Mouse (Mus musculus): ENCODE results near the gene Prss58. TPM values are rescaled to one million over a fixed set of nuclear protein-coding genes. Genes with fewer than 3 reads are reported as not detected.
A peak's percentile ranks its signal among the peaks of the same experiment; 100 is the strongest.

Prss58 gene
- not detected in 2 replicates for total RNA-seq (2012; rRNA removed)
- polyA plus RNA-seq (2012; ENCODE audit: insufficient read depth in 1 of 2, insufficient read length in 2 of 2, low read depth in 1 of 2, low replicate concordance in 2 of 2, missing spikeins in 1 of 2), result not detected

GRCm38 (mm10) chr6:40900287-40900686, at the start of gene Prss58:
TSS of gene Prss58 (minus strand) at chr6:40900387.
- no peak for DNase-seq (ENCODE audit: low read depth, low spot score)
- no peak within 1 kb of the TSS for H3K4me3 ChIP-seq (ENCODE audit: control insufficient read depth in 1 of 2, insufficient read depth in 1 of 2, low read depth in 2 of 2, low read length in 2 of 2)
- TF ChIP-seq HCFC1 (IDR thresholded peaks at IDR 0.05; ENCODE audit: low read depth, low read length) (no peak), ZMIZ1 (IDR thresholded peaks at IDR 0.05; ENCODE audit: low read depth, low read length) (no peak), CTCF (IDR thresholded peaks at IDR 0.05 in 2 of 3, conservative IDR thresholded peaks at IDR 0.05 in 1 of 3; ENCODE audit: control insufficient read depth in 1 of 3, insufficient read depth in 1 of 3, low read depth in 2 of 3, low read length in 3 of 3, poor library complexity in 1 of 3, severe bottlenecking in 1 of 3) (no peak), TCF12 (IDR thresholded peaks at IDR 0.05; ENCODE audit: low read depth, low read length) (no peak), CHD2 (IDR thresholded peaks at IDR 0.05; ENCODE audit: low read length) (no peak), MAFK (IDR thresholded peaks at IDR 0.05; ENCODE audit: borderline replicate concordance, low read depth, low read length) (no peak), MYC (IDR thresholded peaks at IDR 0.05; ENCODE audit: low read depth, low read length) (no peak), MXI1 (IDR thresholded peaks at IDR 0.05; ENCODE audit: low read depth, low read length) (no peak), BHLHE40 (IDR thresholded peaks at IDR 0.05; ENCODE audit: borderline replicate concordance, low read depth, low read length) (no peak), MAX (IDR thresholded peaks at IDR 0.05; ENCODE audit: low read length) (no peak)
- no peak within 1 kb of the TSS for H3K27ac ChIP-seq (ENCODE audit: control insufficient read depth, low read depth, low read length)
- H3K36me3 ChIP-seq (ENCODE audit: control insufficient read depth in 1 of 2, insufficient read depth in 2 of 2, low read length in 2 of 2), result no peaks in the 10 kb centered on the region
- H3K79me2 ChIP-seq (ENCODE audit: control insufficient read depth, insufficient read depth, low read length, poor library complexity), result no peaks in the 10 kb centered on the region
- no peaks in the 10 kb centered on the region for H3K27me3 ChIP-seq (ENCODE audit: control insufficient read depth in 1 of 2, insufficient read depth in 2 of 2, low read length in 2 of 2)
- H3K9me3 ChIP-seq (replicated peaks; ENCODE audit: insufficient read depth, low read length), result no peaks in the 10 kb centered on the region
- no peaks in the 10 kb centered on the region for H3K4me1 ChIP-seq (ENCODE audit: control insufficient read depth in 1 of 2, insufficient read depth in 2 of 2, low read length in 2 of 2)
- H3K9ac ChIP-seq (ENCODE audit: control insufficient read depth, low read depth, low read length, poor library complexity, severe bottlenecking), result no peak within 1 kb of the TSS

GRCm38 (mm10) chr6:40940457-40940856, 40.3 kb upstream of the Prss58 start, which contains the start of gene 1700074P13Rik:
TSS of gene 1700074P13Rik (minus strand) at chr6:40940557.
- Histone ChIP-seq H3K79me2 (ENCODE audit: control insufficient read depth, insufficient read depth, low read length, poor library complexity) (no peaks in the 10 kb centered on the region), H3K4me1 (ENCODE audit: control insufficient read depth in 1 of 2, insufficient read depth in 2 of 2, low read length in 2 of 2) (no peaks in the 10 kb centered on the region), H3K36me3 (ENCODE audit: control insufficient read depth in 1 of 2, insufficient read depth in 2 of 2, low read length in 2 of 2) (no peaks in the 10 kb centered on the region), H3K4me3 (ENCODE audit: control insufficient read depth in 1 of 2, insufficient read depth in 1 of 2, low read depth in 2 of 2, low read length in 2 of 2) (no peak within 1 kb of the TSS), H3K9ac (ENCODE audit: control insufficient read depth, low read depth, low read length, poor library complexity, severe bottlenecking) (no peak within 1 kb of the TSS), H3K9me3 (replicated peaks; ENCODE audit: insufficient read depth, low read length) (no peaks in the 10 kb centered on the region), H3K27me3 (ENCODE audit: control insufficient read depth in 1 of 2, insufficient read depth in 2 of 2, low read length in 2 of 2) (no peaks in the 10 kb centered on the region), H3K27ac (ENCODE audit: control insufficient read depth, low read depth, low read length) (no peak within 1 kb of the TSS)
- no peak for TF ChIP-seq BHLHE40 (IDR thresholded peaks at IDR 0.05; ENCODE audit: borderline replicate concordance, low read depth, low read length)
- DNase-seq (ENCODE audit: low read depth, low spot score), result no peak

- Histone ChIP-seq H3K4me3 (ENCODE audit: control insufficient read depth in 1 of 2, insufficient read depth in 1 of 2, low read depth in 2 of 2, low read length in 2 of 2) (no peak overlapping the region), H3K4me1 (ENCODE audit: control insufficient read depth in 1 of 2, insufficient read depth in 2 of 2, low read length in 2 of 2) (no peaks in the 10 kb centered on the region), H3K36me3 (ENCODE audit: control insufficient read depth in 1 of 2, insufficient read depth in 2 of 2, low read length in 2 of 2) (no peaks in the 10 kb centered on the region), H3K27ac (ENCODE audit: control insufficient read depth, low read depth, low read length) (no peak overlapping the region), H3K79me2 (ENCODE audit: control insufficient read depth, insufficient read depth, low read length, poor library complexity) (no peaks in the 10 kb centered on the region), H3K9me3 (replicated peaks; ENCODE audit: insufficient read depth, low read length) (no peaks in the 10 kb centered on the region), H3K9ac (ENCODE audit: control insufficient read depth, low read depth, low read length, poor library complexity, severe bottlenecking) (no peak overlapping the region), H3K27me3 (ENCODE audit: control insufficient read depth in 1 of 2, insufficient read depth in 2 of 2, low read length in 2 of 2) (no peaks in the 10 kb centered on the region)
- no peak for TF ChIP-seq GABPA (IDR thresholded peaks at IDR 0.05; ENCODE audit: low read depth, low read length)
- peak; percentile 70 for TF ChIP-seq MAFK (IDR thresholded peaks at IDR 0.05; ENCODE audit: borderline replicate concordance, low read depth, low read length)
- TF ChIP-seq SMC3 (IDR thresholded peaks at IDR 0.05; ENCODE audit: low read depth, low read length), result no peak
- no peak for TF ChIP-seq EP300 (IDR thresholded peaks at IDR 0.05; ENCODE audit: low read depth in 1 of 2, low read length in 2 of 2)
- no peak for DNase-seq (ENCODE audit: low read depth, low spot score)
Observed at GRCm38 (mm10) chr6:40919954-40920353, 19.8 kb upstream of the Prss58 start.
